Mouse (Mus musculus) heart, adult 2 months (tissue): ENCODE measurements around the gene Gm20388. TPM values are rescaled to one million over a fixed set of nuclear protein-coding genes. Genes with fewer than 3 reads are reported as not detected.

Experiments used
- DNase-seq, 2 experiments: peaks; one replicate each; pipeline ENCODE4 v3.0.0; 2021
- H3K27ac ChIP-seq: fragments of 200-600 bp; 2 replicates; pipeline ENCODE4 v1.8.1; 2022
- H3K27me3 ChIP-seq: fragments of 200-500 bp; 2 replicates; pipeline ENCODE4 v1.6.1; 2012; ENCODE audit warnings: mild to moderate bottlenecking, low read length, inconsistent platforms, mixed read lengths; ENCODE audit not compliant: control insufficient read depth, insufficient read depth
- H3K36me3 ChIP-seq: fragments of 200-500 bp; 2 replicates; pipeline ENCODE4 v1.6.1; 2012; ENCODE audit warnings: low read length, inconsistent platforms; ENCODE audit not compliant: control insufficient read depth, insufficient read depth
- H3K4me1 ChIP-seq: fragments of 200-500 bp; 2 replicates; pipeline ENCODE4 v1.6.1; 2011; ENCODE audit warnings: low read length; ENCODE audit not compliant: control insufficient read depth, insufficient read depth
- H3K4me3 ChIP-seq: fragments of 200-600 bp; 2 replicates; pipeline ENCODE4 v1.8.1; 2022
- H3K79me2 ChIP-seq: fragments of 200-500 bp; replicated peaks from 2 replicates; pipeline ENCODE4 v1.6.1; 2012; ENCODE audit warnings: mild to moderate bottlenecking, inconsistent platforms, low read length, moderate library complexity, mixed read lengths; ENCODE audit not compliant: control insufficient read depth, insufficient read depth
- H3K9ac ChIP-seq: fragments of 200-500 bp; 2 replicates; pipeline ENCODE4 v1.6.1; 2012; ENCODE audit warnings: low read depth, mild to moderate bottlenecking, control low read depth, inconsistent platforms, low read length, mixed read lengths
- CTCF ChIP-seq: fragments of 200-600 bp; IDR thresholded peaks from 2 replicates; pipeline ENCODE4 v1.8.1; 2022; ENCODE audit warnings: antibody characterized with exemption, mild to moderate bottlenecking, moderate library complexity
- EP300 ChIP-seq: fragments of 200-500 bp; IDR thresholded peaks from 2 replicates; pipeline ENCODE4 v1.6.1; 2011; ENCODE audit warnings: low read depth, low read length, control low read depth; ENCODE audit not compliant: insufficient read depth
- POLR2A ChIP-seq: fragments of 200-500 bp; IDR thresholded peaks from 2 replicates; pipeline ENCODE4 v1.6.1; 2011; ENCODE audit warnings: mild to moderate bottlenecking, low read depth, low read length, control low read depth; ENCODE audit not compliant: insufficient read depth
- WGBS: fragments of 180-500 bp; shearing (Covaris S2); methylation state at CpG from one replicate; pipeline ENCODE4 v1.1.7; 2018; 5-methylcytosine and 5-hydroxymethylcytosine counted together
- intact Hi-C: fragments of 180-260 bp; cut with DNase I; formaldehyde crosslinking; loops from one replicate; pipeline ENCODE4 v1.15.1; 2025
- polyA plus RNA-seq: library from polyadenylated mRNA; depleted of rRNA; stranded (reverse); fragments of >200 nt; gene quantifications from 2 replicates; pipeline ENCODE4 v1.2.3, GENCODE M21; 2012
- total RNA-seq, 2 experiments: library from RNA; stranded (reverse); gene quantifications; 2 replicates each; pipeline ENCODE4 v1.2.3; 2021

Gm20388 gene
- total and polyA plus RNA-seq, 3 experiments = 1.8 to 32.3 TPM; not detected in 1

- 79% methylated on average over 5 of the region's 5 CpGs for WGBS
- no peak overlapping the region for H3K27ac ChIP-seq
- H3K27me3 ChIP-seq = no peaks in the 10 kb centered on the region
- peaks cover 1% of the 10 kb centered on the region; the same call in 1 of the 2 replicates for H3K4me1 ChIP-seq
- H3K9ac ChIP-seq = no peak overlapping the region
- no peak for DNase-seq
- intact Hi-C loops = no loop called here
- H3K36me3 ChIP-seq = no peaks in the 10 kb centered on the region
- H3K4me3 ChIP-seq = no peak overlapping the region
- TF ChIP-seq EP300 (no peak), POLR2A (no peak), CTCF (no peak)
- no peaks in the 10 kb centered on the region for H3K79me2 ChIP-seq
These were observed 773.4 kb downstream of the Gm20388 start for GRCm38 (mm10) chr8:120684082-120684481.

DNA sequence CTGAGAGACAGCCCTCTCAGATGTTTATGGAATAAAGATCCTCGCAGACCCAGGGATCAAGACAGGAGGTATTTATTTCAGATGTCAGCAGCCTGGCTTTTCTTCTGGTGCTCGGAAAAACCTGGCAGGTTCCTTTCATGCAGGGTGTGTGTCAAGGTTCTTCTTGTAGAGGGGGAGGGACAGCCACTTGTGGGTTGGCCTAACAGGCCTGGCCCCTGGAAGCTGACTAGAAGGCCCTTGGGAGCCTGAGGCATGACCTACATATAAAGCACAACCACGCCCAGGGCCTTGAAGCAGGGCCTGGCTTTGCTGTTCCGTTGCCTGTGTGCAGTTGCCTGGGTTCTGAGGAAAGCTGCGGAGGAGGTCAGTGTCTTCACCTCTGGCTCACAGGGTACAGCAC, 774.5 kb downstream of the Gm20388 start:
- Histone ChIP-seq H3K4me3 (no peak overlapping the region), H3K27me3 (no peaks in the 10 kb centered on the region), H3K4me1 (peaks cover 1% of the 10 kb centered on the region; the same call in 1 of the 2 replicates), H3K36me3 (no peaks in the 10 kb centered on the region), H3K79me2 (no peaks in the 10 kb centered on the region), H3K27ac (peak overlapping the region; percentile 68), H3K9ac (no peak overlapping the region)
- peak; percentile 68 to 79 for DNase-seq
- intact Hi-C loops = no loop called here
- TF ChIP-seq CTCF (no peak), POLR2A (peak; percentile 36; the same call in 1 of the 2 replicates)
- 67% methylated on average over 5 of the region's 5 CpGs for WGBS

GRCm38 (mm10) chr8:120685591-120685990, 775.0 kb downstream of the Gm20388 start:
- Histone ChIP-seq H3K27me3 (no peaks in the 10 kb centered on the region), H3K4me3 (no peak overlapping the region), H3K4me1 (peaks cover 1% of the 10 kb centered on the region; the same call in 1 of the 2 replicates), H3K36me3 (no peaks in the 10 kb centered on the region), H3K9ac (no peak overlapping the region), H3K79me2 (no peaks in the 10 kb centered on the region), H3K27ac (peak overlapping the region; percentile 68)
- DNase-seq = no peak
- intact Hi-C loops = no loop called here
- 75% methylated on average over 8 of the region's 8 CpGs for WGBS
- TF ChIP-seq CTCF = no peak
- TF ChIP-seq EP300 = no peak
- TF ChIP-seq POLR2A = no peak

DNA sequence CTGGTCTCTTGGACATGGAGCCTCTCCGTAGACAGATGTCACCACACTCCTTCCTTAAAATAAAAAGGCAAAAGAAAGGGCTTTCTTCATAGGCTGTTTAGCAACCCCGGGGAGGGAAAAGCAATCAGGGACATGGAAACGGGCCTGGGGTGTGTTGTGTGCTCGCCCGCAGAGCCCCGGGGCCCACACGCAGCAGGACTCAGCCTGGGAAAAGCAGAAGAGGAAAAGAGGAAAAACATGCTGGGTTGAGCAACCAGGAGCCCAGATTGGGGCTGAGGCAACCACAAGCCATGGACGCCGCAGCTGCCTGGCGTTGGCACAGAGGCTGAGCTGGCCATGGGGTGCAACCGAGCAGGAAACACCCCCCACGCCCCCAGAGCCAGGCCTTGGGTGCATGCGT, 775.4 kb downstream of the Gm20388 start:
- no peaks in the 10 kb centered on the region for H3K79me2 ChIP-seq
- no peak overlapping the region for H3K4me3 ChIP-seq
- peak; percentile 63 to 80 for DNase-seq
- H3K36me3 ChIP-seq = no peaks in the 10 kb centered on the region
- WGBS = 76% methylated on average over 13 of the region's 13 CpGs
- no peak for TF ChIP-seq POLR2A
- no peaks in the 10 kb centered on the region for H3K27me3 ChIP-seq
- H3K4me1 ChIP-seq = peaks cover 1% of the 10 kb centered on the region; the same call in 1 of the 2 replicates
- peak overlapping the region; percentile 68 for H3K27ac ChIP-seq
- no peak overlapping the region for H3K9ac ChIP-seq
- intact Hi-C loops = no loop called here

DNA sequence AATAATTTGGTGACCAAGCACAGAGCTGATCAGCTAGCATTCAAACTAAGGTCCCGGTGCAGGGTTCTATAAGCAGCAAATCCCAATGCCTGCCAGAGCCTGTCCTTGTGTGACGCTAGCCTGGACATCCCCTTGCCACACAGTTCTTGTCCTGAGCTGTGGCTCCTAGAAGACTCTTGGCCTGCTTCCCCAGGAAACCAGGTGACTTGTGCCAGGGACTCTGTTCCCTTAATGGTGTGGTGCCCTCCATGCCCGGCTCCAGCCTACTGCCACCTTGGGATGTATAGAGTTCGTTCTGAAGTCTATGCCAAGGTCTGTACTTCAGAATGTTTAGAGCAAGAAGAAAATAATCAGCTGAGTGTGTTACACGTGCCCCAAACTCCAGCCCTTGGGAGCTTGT, 775.9 kb downstream of the Gm20388 start:
- no peaks in the 10 kb centered on the region for H3K36me3 ChIP-seq
- no peaks in the 10 kb centered on the region for H3K27me3 ChIP-seq
- intact Hi-C loops = no loop called here
- no peak overlapping the region for H3K4me3 ChIP-seq
- TF ChIP-seq POLR2A = no peak
- no peak for TF ChIP-seq EP300
- no peak for TF ChIP-seq CTCF
- H3K4me1 ChIP-seq = peaks cover 1% of the 10 kb centered on the region; the same call in 1 of the 2 replicates
- H3K27ac ChIP-seq = no peak overlapping the region
- no peak for DNase-seq
- no peak overlapping the region for H3K9ac ChIP-seq
- 86% methylated on average over 5 of the region's 5 CpGs for WGBS
- H3K79me2 ChIP-seq = no peaks in the 10 kb centered on the region

DNA sequence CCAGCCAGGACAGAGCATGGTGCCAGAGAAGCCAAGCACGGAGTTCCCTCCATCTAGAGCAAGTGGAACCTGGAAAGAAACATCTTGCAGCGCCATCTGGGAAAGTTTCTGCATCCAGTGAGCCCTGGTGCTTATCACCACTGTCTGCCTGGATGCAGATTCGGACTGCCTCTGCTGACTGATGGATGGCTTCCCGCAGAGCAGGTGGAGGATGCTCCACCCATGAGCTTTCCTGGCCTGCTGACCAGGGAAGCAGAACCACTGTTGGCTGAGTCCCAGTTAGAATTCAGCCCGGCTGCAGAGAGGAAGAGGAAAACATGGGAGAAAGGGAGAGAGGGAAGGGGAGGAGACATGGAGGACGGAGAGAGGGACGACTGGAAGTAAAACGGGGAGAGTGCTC, 777.1 kb downstream of the Gm20388 start:
- WGBS = 40% methylated on average over 8 of the region's 8 CpGs
- intact Hi-C loops = no loop called here
- no peaks in the 10 kb centered on the region for H3K79me2 ChIP-seq

GRCm38 (mm10) chr8:120688511-120688910, 777.9 kb downstream of the Gm20388 start:
- 92% methylated on average over 7 of the region's 7 CpGs for WGBS
- intact Hi-C loops = no loop called here
- Histone ChIP-seq H3K4me3 (no peak overlapping the region), H3K79me2 (no peaks in the 10 kb centered on the region), H3K36me3 (no peaks in the 10 kb centered on the region), H3K27me3 (no peaks in the 10 kb centered on the region), H3K9ac (no peak overlapping the region), H3K4me1 (no peaks in the 10 kb centered on the region; the same call in 1 of the 2 replicates), H3K27ac (no peak overlapping the region)
- TF ChIP-seq EP300 (no peak), POLR2A (no peak), CTCF (no peak)
- DNase-seq = no peak

More for the DNA sequence above, 777.1 kb downstream of the Gm20388 start:
- Histone ChIP-seq H3K36me3 (no peaks in the 10 kb centered on the region), H3K4me3 (no peak overlapping the region), H3K27ac (no peak overlapping the region), H3K4me1 (peaks cover 1% of the 10 kb centered on the region; the same call in 1 of the 2 replicates), H3K9ac (no peak overlapping the region), H3K27me3 (no peaks in the 10 kb centered on the region)
- peak; percentile 68 to 76 for DNase-seq
- TF ChIP-seq POLR2A (no peak), CTCF (no peak), EP300 (no peak)
